Mouse (Mus musculus): Measurements from ENCODE around the gene Tlx1. TPM values are rescaled to one million over a fixed set of nuclear protein-coding genes. Genes with fewer than 3 reads are reported as not detected.

The Tlx1 gene
- polyA plus RNA-seq, 1 experiment: not detected

- Histone ChIP-seq H3K4me3 (ENCODE audit: low read depth, low read length) (peak overlapping the region; percentile 45), H3K9me3 (replicated peaks; ENCODE audit: control insufficient read depth, insufficient read depth, low read length, poor library complexity, severe bottlenecking) (no peaks in the 10 kb centered on the region), H3K36me3 (ENCODE audit: control insufficient read depth, insufficient read depth, low read length, poor library complexity, severe bottlenecking) (no peaks in the 10 kb centered on the region), H3K27me3 (ENCODE audit: control insufficient read depth, insufficient read depth, low read length, poor library complexity, severe bottlenecking) (peaks cover 44% of the 10 kb centered on the region), H3K4me1 (ENCODE audit: control insufficient read depth, insufficient read depth, low read length) (no peaks in the 10 kb centered on the region), H3K9ac (ENCODE audit: low read depth, poor library complexity, severe bottlenecking) (peak overlapping the region; percentile 64), H3K27ac (ENCODE audit: insufficient read depth, low read length) (no peak overlapping the region)
- TF ChIP-seq EP300 (IDR thresholded peaks at IDR 0.05; ENCODE audit: insufficient read depth, low read depth, low read length) (no peak), CTCF (IDR thresholded peaks at IDR 0.05; ENCODE audit: low read depth, low read length) (no peak), POLR2A (IDR thresholded peaks at IDR 0.05; ENCODE audit: insufficient read depth, low read length) (no peak)
Observed at GRCm38 (mm10) chr19:45151361-45152182, 1.1 kb downstream of the Tlx1 start.

GRCm38 (mm10) chr19:45152183-45152650 is 1.7 kb downstream of the Tlx1 start:
- Histone ChIP-seq H3K9ac (ENCODE audit: low read depth, poor library complexity, severe bottlenecking) (no peak overlapping the region), H3K4me1 (ENCODE audit: control insufficient read depth, insufficient read depth, low read length) (no peaks in the 10 kb centered on the region), H3K36me3 (ENCODE audit: control insufficient read depth, insufficient read depth, low read length, poor library complexity, severe bottlenecking) (no peaks in the 10 kb centered on the region), H3K4me3 (ENCODE audit: low read depth, low read length) (no peak overlapping the region), H3K27me3 (ENCODE audit: control insufficient read depth, insufficient read depth, low read length, poor library complexity, severe bottlenecking) (peaks cover 44% of the 10 kb centered on the region), H3K9me3 (replicated peaks; ENCODE audit: control insufficient read depth, insufficient read depth, low read length, poor library complexity, severe bottlenecking) (no peaks in the 10 kb centered on the region), H3K27ac (ENCODE audit: insufficient read depth, low read length) (no peak overlapping the region)
- TF ChIP-seq CTCF (IDR thresholded peaks at IDR 0.05; ENCODE audit: low read depth, low read length): no peak
- TF ChIP-seq EP300 (IDR thresholded peaks at IDR 0.05; ENCODE audit: insufficient read depth, low read depth, low read length): no peak
- no peak for TF ChIP-seq POLR2A (IDR thresholded peaks at IDR 0.05; ENCODE audit: insufficient read depth, low read length)

DNA sequence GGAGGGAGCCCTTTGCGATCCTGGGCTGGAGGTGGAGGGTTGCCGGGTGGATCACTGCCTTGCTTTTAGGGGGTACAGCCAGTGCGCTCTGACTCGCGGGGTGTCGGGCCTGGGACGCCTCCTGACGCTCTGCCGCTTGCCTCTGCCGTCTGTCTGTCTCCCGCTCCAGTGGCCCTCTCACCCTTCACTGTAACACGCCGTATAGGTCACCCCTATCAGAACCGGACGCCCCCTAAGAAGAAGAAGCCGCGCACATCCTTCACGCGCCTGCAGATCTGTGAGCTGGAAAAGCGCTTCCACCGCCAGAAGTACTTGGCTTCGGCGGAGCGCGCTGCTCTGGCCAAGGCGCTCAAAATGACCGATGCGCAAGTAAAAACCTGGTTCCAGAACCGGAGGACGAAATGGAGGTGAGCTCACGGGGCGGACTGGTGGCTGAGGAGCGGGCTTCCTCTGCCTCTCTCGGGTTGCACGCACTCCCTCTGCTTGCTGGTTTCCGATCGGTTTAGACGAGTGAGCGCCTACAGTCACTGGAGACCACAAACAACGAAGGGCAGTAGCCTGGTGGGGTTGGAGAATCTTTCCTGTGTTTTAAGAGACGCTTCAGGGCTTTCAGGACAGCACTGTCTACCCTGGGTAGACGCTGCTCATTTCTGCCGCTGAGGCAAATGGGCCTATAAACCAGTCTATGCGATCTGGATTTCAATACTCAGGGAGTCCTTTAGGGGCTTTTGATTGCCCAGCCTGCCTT is 3.0 kb downstream of the Tlx1 start:
- H3K36me3 ChIP-seq (ENCODE audit: control insufficient read depth, insufficient read depth, low read length, poor library complexity, severe bottlenecking): no peaks in the 10 kb centered on the region
- H3K27me3 ChIP-seq (ENCODE audit: control insufficient read depth, insufficient read depth, low read length, poor library complexity, severe bottlenecking): peaks cover 46% of the 10 kb centered on the region
- no peaks in the 10 kb centered on the region for H3K4me1 ChIP-seq (ENCODE audit: control insufficient read depth, insufficient read depth, low read length)
- TF ChIP-seq POLR2A (IDR thresholded peaks at IDR 0.05; ENCODE audit: insufficient read depth, low read length) (no peak), CTCF (IDR thresholded peaks at IDR 0.05; ENCODE audit: low read depth, low read length) (no peak), EP300 (IDR thresholded peaks at IDR 0.05; ENCODE audit: insufficient read depth, low read depth, low read length) (no peak)
- H3K9ac ChIP-seq (ENCODE audit: low read depth, poor library complexity, severe bottlenecking): peak overlapping the region; percentile 37; the same call in 1 of the 2 replicates
- H3K4me3 ChIP-seq (ENCODE audit: low read depth, low read length): peak overlapping the region; percentile 4; the same call in 1 of the 2 replicates
- H3K9me3 ChIP-seq (replicated peaks; ENCODE audit: control insufficient read depth, insufficient read depth, low read length, poor library complexity, severe bottlenecking): no peaks in the 10 kb centered on the region
- H3K27ac ChIP-seq (ENCODE audit: insufficient read depth, low read length): no peak overlapping the region

DNA sequence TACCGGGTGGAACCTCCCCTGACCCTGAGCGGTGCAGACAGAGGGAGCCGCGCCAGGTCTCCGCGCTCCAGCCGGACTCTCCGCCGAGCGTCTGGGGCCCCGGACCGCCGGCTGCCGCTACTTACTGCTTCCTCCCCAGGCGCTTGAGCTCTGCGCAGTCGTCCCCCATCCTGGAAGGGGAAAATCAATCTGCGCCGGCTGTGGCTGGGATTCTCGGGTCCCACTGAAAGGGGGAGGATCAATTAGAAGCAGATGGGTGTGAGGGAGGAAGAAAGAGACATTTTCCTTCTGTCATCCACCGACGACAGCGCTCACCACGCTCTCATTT is 3.5 kb downstream of the Tlx1 start:
- Histone ChIP-seq H3K27me3 (ENCODE audit: control insufficient read depth, insufficient read depth, low read length, poor library complexity, severe bottlenecking) (peaks cover 50% of the 10 kb centered on the region), H3K36me3 (ENCODE audit: control insufficient read depth, insufficient read depth, low read length, poor library complexity, severe bottlenecking) (no peaks in the 10 kb centered on the region), H3K9me3 (replicated peaks; ENCODE audit: control insufficient read depth, insufficient read depth, low read length, poor library complexity, severe bottlenecking) (no peaks in the 10 kb centered on the region), H3K4me1 (ENCODE audit: control insufficient read depth, insufficient read depth, low read length) (no peaks in the 10 kb centered on the region), H3K9ac (ENCODE audit: low read depth, poor library complexity, severe bottlenecking) (peak overlapping the region; percentile 37; the same call in 1 of the 2 replicates), H3K4me3 (ENCODE audit: low read depth, low read length) (peak overlapping the region; percentile 4; the same call in 1 of the 2 replicates), H3K27ac (ENCODE audit: insufficient read depth, low read length) (no peak overlapping the region)
- TF ChIP-seq CTCF (IDR thresholded peaks at IDR 0.05; ENCODE audit: low read depth, low read length) (no peak), POLR2A (IDR thresholded peaks at IDR 0.05; ENCODE audit: insufficient read depth, low read length) (no peak), EP300 (IDR thresholded peaks at IDR 0.05; ENCODE audit: insufficient read depth, low read depth, low read length) (no peak)

GRCm38 (mm10) chr19:45154521-45154920 is 4.0 kb downstream of the Tlx1 start:
- Histone ChIP-seq H3K9me3 (replicated peaks; ENCODE audit: control insufficient read depth, insufficient read depth, low read length, poor library complexity, severe bottlenecking) (no peaks in the 10 kb centered on the region), H3K27ac (ENCODE audit: insufficient read depth, low read length) (no peak overlapping the region), H3K27me3 (ENCODE audit: control insufficient read depth, insufficient read depth, low read length, poor library complexity, severe bottlenecking) (peaks cover 51% of the 10 kb centered on the region), H3K4me1 (ENCODE audit: control insufficient read depth, insufficient read depth, low read length) (no peaks in the 10 kb centered on the region), H3K9ac (ENCODE audit: low read depth, poor library complexity, severe bottlenecking) (peak overlapping the region; percentile 37; the same call in 1 of the 2 replicates), H3K36me3 (ENCODE audit: control insufficient read depth, insufficient read depth, low read length, poor library complexity, severe bottlenecking) (no peaks in the 10 kb centered on the region), H3K4me3 (ENCODE audit: low read depth, low read length) (no peak overlapping the region)
- no peak for TF ChIP-seq POLR2A (IDR thresholded peaks at IDR 0.05; ENCODE audit: insufficient read depth, low read length)
- no peak for TF ChIP-seq EP300 (IDR thresholded peaks at IDR 0.05; ENCODE audit: insufficient read depth, low read depth, low read length)
- no peak for TF ChIP-seq CTCF (IDR thresholded peaks at IDR 0.05; ENCODE audit: low read depth, low read length)

Measured in ES-Bruce4 (cell line).